ENCODE assay signal across 24 mouse cellular contexts in genomic region chr6:112736471-112736870, GRCm38 (mm10). TPM values are rescaled to one million over a fixed set of nuclear protein-coding genes. Genes with fewer than 3 reads are reported as not detected.
DNase-seq lines count a peak whose midpoint lies in the region; ATAC-seq and TF ChIP-seq lines count a peak whose summit lies in the region.
"Had no signal": no experiment of that assay in that cellular context is flagged by ENCODE, and none has a peak within 500 bp of the region (broad histone marks: within the 10 kb centered on the region; RNA-seq: fewer than 3 reads in every experiment).

No protein-coding gene starts in this region.

- peaks cover 43% of the 10 kb centered on the region for H3K36me3 ChIP-seq in forebrain, postnatal 0 days (ENCODE audit: insufficient read depth)
- H3K36me3 ChIP-seq in forebrain, embryonic 15.5 days = peaks cover 76% of the 10 kb centered on the region
- H3K36me3 ChIP-seq in midbrain, embryonic 15.5 days (replicated peaks) = peaks cover 47% of the 10 kb centered on the region
- peaks cover 56% of the 10 kb centered on the region for H3K36me3 ChIP-seq in midbrain, embryonic 16.5 days (ENCODE audit: control insufficient read depth, insufficient read depth, low read length)
- peaks cover 11% of the 10 kb centered on the region for H3K36me3 ChIP-seq in kidney, embryonic 15.5 days
- H3K36me3 ChIP-seq: heart, embryonic 12.5 days; liver, embryonic 12.5 days had no signal

- no peak for TF ChIP-seq CTCF in forebrain, postnatal 0 days (IDR thresholded peaks at IDR 0.05; ENCODE audit: low read depth)

- H3K4me3 ChIP-seq in forebrain, postnatal 0 days (ENCODE audit: low read depth, low read length) = no peak overlapping the region
- H3K4me3 ChIP-seq in forebrain, embryonic 15.5 days = no peak overlapping the region
- H3K4me3 ChIP-seq in midbrain, embryonic 15.5 days = no peak overlapping the region
- H3K4me3 ChIP-seq in midbrain, embryonic 16.5 days (ENCODE audit: low read depth, low read length) = no peak overlapping the region
- no peak overlapping the region for H3K4me3 ChIP-seq in kidney, embryonic 15.5 days (replicated peaks)
- H3K4me3 ChIP-seq: embryonic facial prominence, embryonic 13.5 days; erythroblast, embryonic 14.5 days; heart, embryonic 12.5 days; limb, embryonic 13.5 days; liver, embryonic 12.5 days; neural tube, embryonic 15.5 days had no signal

- no peak overlapping the region for H3K27ac ChIP-seq in forebrain, postnatal 0 days (ENCODE audit: low read depth, low read length)
- no peak overlapping the region for H3K27ac ChIP-seq in forebrain, embryonic 15.5 days (replicated peaks)
- no peak overlapping the region for H3K27ac ChIP-seq in midbrain, embryonic 15.5 days
- H3K27ac ChIP-seq in midbrain, embryonic 16.5 days (ENCODE audit: low read length) = no peak overlapping the region
- H3K27ac ChIP-seq in kidney, embryonic 15.5 days = no peak overlapping the region
- H3K27ac ChIP-seq: embryonic facial prominence, embryonic 13.5 days; limb, embryonic 13.5 days; liver, embryonic 12.5 days; neural tube, embryonic 15.5 days had no signal

- peak; percentile 41 for DNase-seq in forebrain, postnatal 0 days
- DNase-seq in layer of hippocampus, adult 11-12 months (ENCODE audit: low spot score) = peak; percentile 33
- DNase-seq in layer of hippocampus, postnatal 36 days = no peak
- DNase-seq: adrenal gland, adult 2 months; cerebellum, adult 11-12 months; cerebellum, postnatal 25 days; embryo, embryonic 11 days; gastrocnemius, postnatal 25 days; heart, adult 18-20 months; heart, postnatal 10 days; kidney, postnatal 36 days; lung, postnatal 4 days had no signal

- peak; percentile 60 for ATAC-seq in forebrain, postnatal 0 days
- ATAC-seq in forebrain, embryonic 15.5 days (replicated peaks) = no peak
- ATAC-seq in midbrain, embryonic 15.5 days (replicated peaks) = 0 out of 2 replicates have a peak, but pooled peaks have one; percentile 29
- ATAC-seq in midbrain, embryonic 16.5 days = no peak
- no peak for ATAC-seq in kidney, embryonic 15.5 days (replicated peaks; ENCODE audit: low FRiP score)
- ATAC-seq: forebrain, embryonic 14.5 days; intestine, postnatal 0 days; liver, embryonic 12.5 days had no signal

- no peaks in the 10 kb centered on the region for H3K4me1 ChIP-seq in forebrain, postnatal 0 days (ENCODE audit: insufficient read depth)
- 0 out of 2 replicates have a peak, but pooled peaks cover 10% of the 10 kb centered on the region for H3K4me1 ChIP-seq in forebrain, embryonic 15.5 days
- H3K4me1 ChIP-seq in midbrain, embryonic 15.5 days = no peaks in the 10 kb centered on the region; the same call in 1 of the 2 replicates
- H3K4me1 ChIP-seq in midbrain, embryonic 16.5 days (ENCODE audit: control insufficient read depth, insufficient read depth, low read length) = no peaks in the 10 kb centered on the region
- no peaks in the 10 kb centered on the region for H3K4me1 ChIP-seq in kidney, embryonic 15.5 days
- H3K4me1 ChIP-seq: embryonic facial prominence, embryonic 13.5 days; heart, embryonic 12.5 days; limb, embryonic 13.5 days; liver, embryonic 12.5 days; neural tube, embryonic 15.5 days had no signal

- 75% methylated on average over 3 of the region's 3 CpGs for WGBS in forebrain, postnatal 0 days
- WGBS in forebrain, embryonic 15.5 days = 75% methylated on average over 3 of the region's 3 CpGs
- 91% methylated on average over 3 of the region's 3 CpGs for WGBS in midbrain, embryonic 15.5 days
- 93% methylated on average over 3 of the region's 3 CpGs for WGBS in midbrain, embryonic 16.5 days
- WGBS in kidney, embryonic 15.5 days = 91% methylated on average over 3 of the region's 3 CpGs

- no peak overlapping the region for H3K4me2 ChIP-seq in forebrain, postnatal 0 days (ENCODE audit: low read depth)
- H3K4me2 ChIP-seq in forebrain, embryonic 15.5 days (replicated peaks) = no peak overlapping the region
- no peak overlapping the region for H3K4me2 ChIP-seq in midbrain, embryonic 15.5 days
- no peak overlapping the region for H3K4me2 ChIP-seq in midbrain, embryonic 16.5 days (ENCODE audit: low read length)
- no peak overlapping the region for H3K4me2 ChIP-seq in kidney, embryonic 15.5 days
- H3K4me2 ChIP-seq: embryonic facial prominence, embryonic 13.5 days; heart, embryonic 12.5 days; limb, embryonic 13.5 days; liver, embryonic 12.5 days; neural tube, embryonic 15.5 days had no signal

- H3K9ac ChIP-seq in forebrain, postnatal 0 days = no peak overlapping the region
- H3K9ac ChIP-seq in forebrain, embryonic 15.5 days (replicated peaks) = no peak overlapping the region
- no peak overlapping the region for H3K9ac ChIP-seq in midbrain, embryonic 15.5 days
- H3K9ac ChIP-seq in midbrain, embryonic 16.5 days (ENCODE audit: low read depth, low read length) = no peak overlapping the region
- H3K9ac ChIP-seq in kidney, embryonic 15.5 days = no peak overlapping the region
- H3K9ac ChIP-seq: embryonic facial prominence, embryonic 13.5 days; heart, embryonic 12.5 days; limb, embryonic 13.5 days; liver, embryonic 12.5 days; neural tube, embryonic 15.5 days had no signal

- no peaks in the 10 kb centered on the region for H3K27me3 ChIP-seq in forebrain, postnatal 0 days (ENCODE audit: insufficient read depth, low read length)
- H3K27me3 ChIP-seq in forebrain, embryonic 15.5 days = no peaks in the 10 kb centered on the region
- H3K27me3 ChIP-seq in midbrain, embryonic 15.5 days (replicated peaks) = no peaks in the 10 kb centered on the region
- H3K27me3 ChIP-seq in midbrain, embryonic 16.5 days (ENCODE audit: control insufficient read depth, insufficient read depth, low read depth, low read length) = no peaks in the 10 kb centered on the region
- H3K27me3 ChIP-seq in kidney, embryonic 15.5 days = no peaks in the 10 kb centered on the region
- H3K27me3 ChIP-seq: embryonic facial prominence, embryonic 13.5 days; heart, embryonic 12.5 days; limb, embryonic 13.5 days; liver, embryonic 12.5 days; neural tube, embryonic 15.5 days had no signal

- no peaks in the 10 kb centered on the region for H3K9me3 ChIP-seq in forebrain, postnatal 0 days (ENCODE audit: low read length)
- H3K9me3 ChIP-seq in forebrain, embryonic 15.5 days = no peaks in the 10 kb centered on the region
- H3K9me3 ChIP-seq in midbrain, embryonic 15.5 days = no peaks in the 10 kb centered on the region
- 0 out of 2 replicates have a peak, but pooled peaks cover 2% of the 10 kb centered on the region for H3K9me3 ChIP-seq in midbrain, embryonic 16.5 days (replicated peaks; ENCODE audit: control insufficient read depth, low read length, poor library complexity, severe bottlenecking)
- no peaks in the 10 kb centered on the region for H3K9me3 ChIP-seq in kidney, embryonic 15.5 days (replicated peaks)
- H3K9me3 ChIP-seq: embryonic facial prominence, embryonic 13.5 days; liver, embryonic 12.5 days; neural tube, embryonic 15.5 days had no signal

RNA-seq across cellular contexts. Expression of gene Rad18, which starts 40.0 kb away (rescaled TPM):
- total RNA-seq in forebrain, postnatal 0 days (2014; rRNA removed) = 8.8 and 9.1 TPM in 2 replicates
- 9.0 and 12.9 TPM in 2 replicates for polyA plus RNA-seq in forebrain, postnatal 0 days (2015; fragmentation: Nextera tagmentation; extraction: Ambion mirVana)
- polyA plus RNA-seq in forebrain, embryonic 15.5 days (2015; fragmentation: Nextera tagmentation; extraction: Ambion mirVana) = 21.2 and 23.0 TPM in 2 replicates
- total RNA-seq in layer of hippocampus, postnatal 36 days (2021) = 1 to 10 TPM; 6.1 to 6.9 TPM
- 13.1 and 13.4 TPM in 2 replicates for polyA plus RNA-seq in midbrain, embryonic 15.5 days (2015; fragmentation: Nextera tagmentation; extraction: Ambion mirVana)
- 11.7 and 11.8 TPM in 2 replicates for polyA plus RNA-seq in midbrain, embryonic 16.5 days (2015; fragmentation: Nextera tagmentation; extraction: Ambion mirVana)
- polyA plus RNA-seq in kidney, embryonic 15.5 days (2015; fragmentation: Nextera tagmentation; extraction: Ambion mirVana) = 46.9 and 51.3 TPM in 2 replicates

Comparison
In these comparisons a context has a peak if more than half of its experiments do, and no peak if none do; other contexts are left out.
1. ATAC-seq: peak in forebrain, postnatal 0 days (single experiment) and midbrain, embryonic 15.5 days (single experiment); none in forebrain, embryonic 15.5 days (single experiment), midbrain, embryonic 16.5 days (single experiment) and kidney, embryonic 15.5 days (single experiment).
2. DNase-seq: peak in forebrain, postnatal 0 days (single experiment) and layer of hippocampus, adult 11-12 months (single experiment); none in layer of hippocampus, postnatal 36 days (0 of 2).